Mouse (Mus musculus) kidney, postnatal 10 days (tissue): ENCODE results near the gene Zfp78.
A peak's percentile ranks its signal among the peaks of the same experiment; 100 is the strongest.

Experiments
- DNase-seq: peaks from one replicate; pipeline ENCODE4 v3.0.0; 2021; ENCODE audit warnings: mixed read lengths

Zfp78 gene

DNA sequence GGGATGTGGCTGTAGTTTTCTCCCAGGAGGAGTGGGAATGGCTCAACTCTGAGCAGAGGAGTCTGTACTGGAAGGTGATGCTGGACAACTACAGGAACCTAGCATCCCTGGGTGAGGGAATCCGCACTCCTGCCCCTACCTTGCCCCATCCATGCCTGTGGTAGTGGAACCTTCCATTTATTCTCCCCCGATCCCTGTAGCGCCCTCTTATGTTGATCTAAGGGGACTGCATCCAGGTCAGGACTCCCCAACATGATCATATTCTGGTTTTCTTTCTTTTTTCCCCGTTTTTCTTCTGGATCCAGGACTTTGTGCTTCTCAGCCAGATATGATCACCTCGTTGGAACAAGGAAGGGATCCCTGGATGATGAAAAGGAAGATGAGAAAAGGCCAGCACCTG, 26.4 kb downstream of the Zfp78 start:
- DNase-seq = no peak

DNA sequence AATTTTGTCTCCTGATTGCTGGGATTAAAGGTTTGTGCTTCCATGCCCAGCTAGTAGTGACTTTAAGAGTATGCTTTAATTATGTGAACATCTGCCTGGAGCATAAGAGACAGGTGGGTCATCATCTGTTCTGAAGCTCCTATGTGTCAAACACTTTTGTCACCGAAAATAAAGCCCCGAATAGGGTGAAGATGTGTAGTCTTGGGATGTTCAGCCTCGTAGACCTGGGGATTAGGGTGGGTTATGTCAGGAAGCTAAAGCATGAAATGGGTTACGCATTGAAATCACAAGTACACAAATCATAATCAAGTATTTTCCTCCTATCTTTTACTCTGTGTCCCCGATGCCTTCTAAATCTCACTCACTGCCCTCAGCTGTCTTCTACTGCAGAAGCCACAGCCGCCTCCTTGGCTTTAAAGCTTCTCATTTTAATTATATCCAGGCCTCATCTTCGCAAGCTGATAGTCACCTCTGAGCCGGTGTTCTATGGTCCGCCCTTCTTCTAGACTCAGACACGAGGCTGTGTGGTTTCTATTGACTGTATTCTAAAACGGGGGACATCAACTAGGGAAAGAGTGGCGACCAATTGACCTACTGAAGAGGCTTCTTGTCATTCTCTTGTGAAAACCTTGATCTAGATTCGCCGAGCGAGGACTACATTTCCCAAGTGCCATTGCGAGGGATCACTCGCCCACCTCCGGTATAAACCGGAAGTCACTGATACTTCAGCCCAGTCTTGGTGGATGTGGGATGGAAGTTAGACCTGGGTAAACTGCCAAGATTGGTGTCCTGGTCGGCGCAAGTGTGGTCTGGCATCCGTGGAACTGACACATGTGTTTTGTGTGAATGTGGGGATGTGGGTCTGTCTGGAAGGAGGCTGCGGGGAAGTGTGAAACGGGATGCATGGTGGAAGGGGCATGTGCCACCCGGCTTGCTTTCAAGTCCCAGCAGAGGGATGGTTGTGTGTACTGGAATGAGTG, 35.2 kb downstream of the Zfp78 start, which contains the start of gene Smim17:
Gene Smim17 (plus strand): TSS at position 720 of the 980 bp plus-strand sequence.
- DNase-seq = peak; percentile 66

DNA sequence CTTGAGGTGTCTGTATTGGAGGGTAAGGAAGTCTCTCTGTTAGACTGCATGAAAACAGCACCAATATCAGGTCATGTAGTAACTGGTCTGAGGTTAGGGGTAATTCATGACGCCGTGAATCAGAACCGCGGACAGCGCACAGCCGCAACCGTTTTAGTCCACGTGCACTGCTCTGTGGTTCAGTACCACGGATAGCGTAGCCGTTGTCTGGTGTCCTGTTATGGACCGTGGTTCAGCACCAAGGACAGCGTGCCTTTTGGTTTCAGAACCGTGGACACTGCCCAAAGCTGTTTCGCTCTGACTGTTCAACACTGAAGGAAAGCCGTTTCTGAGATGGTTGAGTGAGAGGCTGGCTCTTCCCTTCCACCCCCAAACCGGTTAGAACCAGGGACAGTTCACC, 47.0 kb downstream of the Zfp78 start, which contains the start of gene Gm20715:
Gene Gm20715 (plus strand): TSS at position 235 of the 400 bp plus-strand sequence.
- peak; percentile 99 for DNase-seq

DNA sequence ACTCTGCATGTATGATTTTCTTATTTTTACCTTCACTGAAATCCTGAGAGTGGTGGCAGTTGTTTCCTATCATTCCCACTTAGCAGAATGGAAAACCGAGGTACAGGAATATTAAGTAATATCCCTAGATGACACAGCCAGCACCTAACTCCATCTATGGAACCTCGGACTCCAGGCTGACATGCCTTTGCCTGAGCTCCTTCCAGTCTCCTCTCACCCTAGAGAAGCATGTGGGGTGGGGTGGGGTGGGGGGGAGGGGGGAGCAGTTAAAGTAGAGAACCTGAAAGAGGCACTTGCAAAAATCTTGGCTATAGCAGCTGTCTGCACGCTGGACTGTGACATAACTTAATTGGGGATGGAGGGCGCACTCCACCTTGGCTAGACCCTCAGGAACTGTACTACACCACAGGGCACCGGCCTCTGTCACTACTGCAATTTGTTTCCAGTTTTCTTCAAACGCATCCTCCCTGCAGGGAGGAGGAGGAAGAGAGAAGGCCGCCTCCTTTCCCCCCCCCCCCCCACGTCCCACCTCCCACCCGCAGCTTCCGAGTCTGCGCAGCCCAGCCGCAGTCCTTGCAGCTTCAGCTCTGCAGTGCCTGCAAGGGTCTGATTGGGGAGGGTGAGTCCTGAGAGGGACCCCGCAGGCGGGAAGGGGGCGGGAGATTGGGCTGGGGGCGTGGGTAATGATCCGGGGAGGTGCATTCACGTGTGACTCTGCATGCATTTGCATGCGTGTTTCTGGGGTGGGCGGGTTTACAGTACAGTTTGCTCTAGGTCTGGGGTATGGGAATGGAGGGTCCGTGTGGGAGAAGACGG, 51.8 kb downstream of the Zfp78 start:
- DNase-seq = no peak

DNA sequence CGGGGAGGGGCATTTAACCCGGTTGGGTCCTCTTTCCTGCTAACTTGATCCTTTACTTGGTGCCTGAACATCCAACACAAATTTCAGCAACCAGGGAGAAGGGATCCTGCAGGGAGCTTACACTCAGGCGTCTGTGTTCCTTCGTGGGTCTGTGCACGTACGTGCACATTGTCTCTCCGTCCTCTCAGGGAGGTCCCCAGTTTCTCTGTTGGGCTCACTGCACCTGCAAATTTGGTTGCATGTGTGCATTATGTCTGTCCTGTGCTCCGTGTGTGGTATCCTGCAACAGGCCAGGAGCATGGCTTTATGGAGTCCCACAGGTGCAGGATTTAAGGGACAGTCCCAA, 52.3 kb downstream of the Zfp78 start:
- no peak for DNase-seq

DNA sequence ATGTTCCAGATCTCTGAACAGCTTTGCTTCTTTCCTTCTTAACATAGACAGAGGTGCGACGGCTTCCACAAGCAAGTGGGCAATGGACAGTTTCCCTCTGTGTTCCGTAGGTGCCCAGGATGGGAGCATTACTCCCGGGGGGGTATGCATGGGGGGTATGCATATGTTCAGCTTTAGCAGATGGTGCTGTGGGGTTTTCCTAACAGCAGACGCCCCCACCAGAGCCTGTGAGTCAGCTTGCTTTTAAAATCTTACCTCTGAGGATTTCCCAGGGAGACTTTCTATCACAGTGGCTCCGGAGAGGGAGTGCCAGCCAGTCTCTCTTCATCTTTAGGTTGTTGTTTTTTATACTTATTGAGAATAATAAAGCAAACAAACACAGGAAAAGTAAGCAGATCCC, 56.8 kb downstream of the Zfp78 start:
- DNase-seq = no peak

DNA sequence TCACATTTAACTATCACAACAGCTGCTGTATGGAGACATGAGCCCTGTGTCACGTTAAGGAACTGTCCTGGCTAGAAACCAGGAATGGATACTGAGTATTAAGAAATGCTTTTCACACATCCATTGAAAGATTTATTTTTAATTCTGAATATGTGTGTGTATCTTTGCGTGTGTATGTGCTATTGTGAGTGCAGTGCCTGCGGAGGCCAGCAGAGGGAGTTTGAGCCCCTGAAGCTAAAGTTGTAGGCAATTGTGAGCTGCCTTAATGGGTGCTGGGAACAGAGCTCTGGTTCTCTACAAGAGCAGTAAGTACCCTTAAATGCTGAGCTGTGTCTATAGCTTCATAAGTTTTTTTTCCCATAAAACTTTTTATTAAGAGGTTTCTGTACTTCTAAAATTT, 66.3 kb downstream of the Zfp78 start:
- DNase-seq = no peak

DNA sequence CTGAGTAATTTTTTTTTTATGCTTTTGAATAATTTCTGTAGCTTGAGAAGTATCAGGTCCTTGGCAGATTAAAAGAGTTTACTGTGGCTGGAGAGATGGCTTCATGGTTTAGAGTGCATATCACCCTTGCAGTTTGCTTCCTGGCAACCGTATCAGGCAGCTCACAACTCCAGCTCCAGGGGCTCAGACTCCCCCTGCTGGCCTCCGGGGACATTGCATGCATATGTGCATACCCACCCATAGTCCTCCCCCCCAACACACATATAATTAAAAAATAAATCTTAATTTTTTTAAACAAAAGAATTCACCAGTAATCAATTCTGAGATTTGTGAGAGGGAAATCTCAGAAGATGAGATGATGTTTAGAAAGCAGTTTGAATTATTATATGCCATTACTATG, 67.3 kb downstream of the Zfp78 start:
- DNase-seq = peak; percentile 48
